Mouse (Mus musculus): ENCODE data around the gene Aga.
"Not testable (repeated sequence)": the region's sequence is repeated elsewhere in the genome, so short reads cannot be mapped to it uniquely, and the experiment has no call there.

The Aga gene

DNA sequence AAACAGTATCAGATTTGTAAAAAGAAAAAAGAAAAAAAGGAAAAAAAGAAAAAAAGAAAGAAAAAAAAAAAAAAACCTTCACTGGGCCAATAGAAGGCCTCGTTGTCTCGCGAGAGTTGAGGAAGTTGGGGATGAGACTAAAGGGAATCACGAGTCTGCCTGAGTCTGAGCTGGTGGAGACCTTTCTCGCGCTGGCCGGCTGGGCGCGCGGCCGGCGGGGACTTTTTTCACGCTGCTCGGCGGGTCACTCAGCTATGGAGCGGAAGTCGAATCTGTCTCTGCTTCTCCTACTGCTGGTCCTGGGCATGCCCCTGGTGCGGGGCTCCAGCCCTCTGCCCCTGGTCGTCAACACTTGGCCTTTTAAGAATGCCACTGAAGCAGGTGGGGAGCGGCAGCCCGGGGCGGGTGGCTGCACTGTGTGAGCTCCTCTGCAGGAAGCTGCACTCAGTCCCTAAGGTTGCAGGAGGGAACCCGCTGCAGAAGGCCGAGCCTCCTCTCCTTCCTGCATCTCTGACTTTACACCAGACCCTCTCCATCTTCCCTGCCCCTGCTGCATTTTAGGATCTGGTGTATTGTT lies at the start of gene Aga:
Gene Aga (plus strand): TSS at position 177 of the 577 bp plus-strand sequence.
- DNase-seq: peak; percentile 90 to 95

- no peak for DNase-seq
Observed at GRCm38 (mm10) chr8:53489063-53489462, 22.5 kb upstream of the Aga start.

DNA sequence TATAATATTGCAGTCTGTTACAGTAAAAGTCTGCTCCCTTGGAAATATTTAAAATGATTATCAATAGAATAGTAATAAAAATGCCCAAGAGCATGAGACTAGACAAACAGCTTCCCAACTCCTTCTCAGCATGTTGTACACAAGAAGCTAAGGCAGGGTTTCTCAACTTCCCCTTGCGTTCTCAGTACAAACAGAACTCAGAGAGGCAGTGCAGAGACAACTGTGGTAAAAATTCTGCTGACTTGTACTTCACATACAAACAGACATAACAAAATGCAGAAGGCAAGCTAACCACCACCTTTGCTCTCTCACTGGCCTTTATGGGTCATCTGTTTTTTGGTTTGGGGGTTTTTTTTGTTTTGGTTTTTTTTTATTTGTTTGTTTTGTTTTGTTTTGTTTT lies 15.3 kb upstream of the Aga start:
- no peak for DNase-seq

- DNase-seq: no peak
Observed at GRCm38 (mm10) chr8:53496885-53497326, 14.6 kb upstream of the Aga start.

- DNase-seq: not testable (repeated sequence)
Observed at GRCm38 (mm10) chr8:53538049-53538448, 26.5 kb downstream of the Aga start.

DNA sequence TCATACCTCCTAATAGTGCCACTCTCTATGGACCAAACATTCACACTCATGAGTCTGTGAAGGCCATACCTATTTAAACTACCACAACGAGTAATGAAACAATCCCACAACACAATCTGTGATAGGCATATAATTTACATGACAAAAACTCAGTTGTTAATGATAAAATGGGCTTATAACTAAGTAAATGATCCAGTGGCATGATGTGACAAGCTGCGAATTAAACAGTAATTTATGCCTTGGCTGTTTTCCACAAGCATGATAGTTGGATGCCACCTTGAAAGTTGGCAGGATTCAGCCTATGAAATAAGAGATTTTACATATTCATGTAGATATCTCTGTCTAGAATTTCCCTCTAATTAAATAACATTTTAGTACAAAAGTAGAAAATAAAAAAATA lies 28.1 kb downstream of the Aga start:
- no peak for DNase-seq

GRCm38 (mm10) chr8:53562441-53563040 lies 51.0 kb downstream of the Aga start:
- DNase-seq: no peak

DNA sequence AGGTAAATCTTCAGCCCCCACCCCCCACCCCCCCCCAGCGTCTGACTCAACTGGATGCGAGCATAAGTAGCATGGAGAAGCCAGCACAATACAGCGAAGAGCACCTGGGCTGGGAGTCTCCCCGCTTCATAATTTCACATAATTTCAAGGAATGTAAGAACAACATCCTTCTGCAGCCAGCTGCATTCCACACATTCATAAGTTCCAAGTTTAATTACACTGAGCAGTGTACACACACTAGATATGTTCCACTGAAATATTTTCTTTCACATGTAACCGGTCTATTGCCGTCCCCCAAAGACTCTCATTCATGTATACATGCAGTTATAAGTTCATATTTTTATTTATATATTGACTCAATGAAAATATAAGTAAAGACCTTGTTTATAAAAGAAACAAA lies 54.7 kb downstream of the Aga start:
- DNase-seq: no peak

Data from kidney, postnatal 4 days (tissue).